Mouse (Mus musculus) CH12.LX (cell line): ENCODE measurements around the gene 4930556J24Rik.

ENCODE experiments used
- CTCF ChIP-seq, 2 experiments: IDR thresholded peaks in 1 of 2; conservative IDR thresholded peaks in 1 of 2; 2 replicates each; pipeline ENCODE4 v1.5.1; 2011 to 2012; ENCODE audit warnings: low read depth in 2 of 2, low read length in 2 of 2, improper control_type of control experiment in 1 of 2, inconsistent platforms in 1 of 2, mild to moderate bottlenecking in 1 of 2, moderate library complexity in 1 of 2
- E2F4 ChIP-seq: IDR thresholded peaks from 2 replicates; pipeline ENCODE4 v1.6.1; 2011; ENCODE audit warnings: low read depth, low read length, improper control_type of control experiment; ENCODE audit not compliant: insufficient replicate concordance
- GABPA ChIP-seq: IDR thresholded peaks from 2 replicates; pipeline ENCODE4 v1.6.1; 2012; ENCODE audit warnings: low read depth, low read length, improper control_type of control experiment, inconsistent platforms; ENCODE audit not compliant: insufficient replicate concordance
- MYC ChIP-seq: IDR thresholded peaks from 2 replicates; pipeline ENCODE4 v1.6.1; 2011; ENCODE audit warnings: low read depth, mild to moderate bottlenecking, improper control_type of control experiment, low read length
- NRF1 ChIP-seq: IDR thresholded peaks from 2 replicates; pipeline ENCODE4 v1.6.1; 2014; ENCODE audit warnings: low read depth, mild to moderate bottlenecking, inconsistent platforms, low read length, improper control_type of control experiment, moderate library complexity
- POLR2A ChIP-seq: IDR thresholded peaks from 2 replicates; pipeline ENCODE4 v1.6.1; 2011; ENCODE audit warnings: low read depth, mild to moderate bottlenecking, improper control_type of control experiment, low read length
- USF1 ChIP-seq: IDR thresholded peaks from 2 replicates; pipeline ENCODE4 v1.6.1; 2014; ENCODE audit warnings: low read depth, mild to moderate bottlenecking, inconsistent platforms, low read length, improper control_type of control experiment
- ZC3H11A ChIP-seq: IDR thresholded peaks from 2 replicates; pipeline ENCODE4 v1.6.1; 2012; ENCODE audit warnings: low read depth, mild to moderate bottlenecking, inconsistent platforms, low read length, improper control_type of control experiment

- TF ChIP-seq GABPA, result no peak
- TF ChIP-seq ZC3H11A, result no peak
- TF ChIP-seq NRF1, result no peak
- TF ChIP-seq E2F4, result no peak
- no peak for TF ChIP-seq MYC
- TF ChIP-seq CTCF (conservative IDR thresholded peaks at IDR 0.05 in 1 of 2, IDR thresholded peaks at IDR 0.05 in 1 of 2; ENCODE audit: low read depth in 2 of 2, low read length in 2 of 2), result no peak
- no peak for TF ChIP-seq POLR2A
- TF ChIP-seq USF1, result no peak
Observed at GRCm38 (mm10) chr11:3920476-3920875, 56.1 kb downstream of the 4930556J24Rik start.
